Mouse (Mus musculus) kidney, adult 2 months (tissue): ENCODE measurements around the gene Pias3.

ENCODE experiments used
- CTCF ChIP-seq: fragments of 200-500 bp; conservative IDR thresholded peaks from 2 replicates; pipeline ENCODE4 v1.5.1; 2011; ENCODE audit warnings: low read depth, mild to moderate bottlenecking, control low read depth, low read length, moderate library complexity, mixed read lengths; ENCODE audit not compliant: insufficient read depth, insufficient read length
- POLR2A ChIP-seq: fragments of 200-500 bp; IDR thresholded peaks from one replicate; pipeline ENCODE4 v1.6.1; 2011; ENCODE audit warnings: low read depth, low read length, control low read depth

GRCm38 (mm10) chr3:96683496-96683895 is 12.7 kb upstream of the Pias3 start:
- TF ChIP-seq POLR2A = no peak
- TF ChIP-seq CTCF = no peak
